ENCODE assay signal across 12 mouse cellular contexts in the genomic region with DNA sequence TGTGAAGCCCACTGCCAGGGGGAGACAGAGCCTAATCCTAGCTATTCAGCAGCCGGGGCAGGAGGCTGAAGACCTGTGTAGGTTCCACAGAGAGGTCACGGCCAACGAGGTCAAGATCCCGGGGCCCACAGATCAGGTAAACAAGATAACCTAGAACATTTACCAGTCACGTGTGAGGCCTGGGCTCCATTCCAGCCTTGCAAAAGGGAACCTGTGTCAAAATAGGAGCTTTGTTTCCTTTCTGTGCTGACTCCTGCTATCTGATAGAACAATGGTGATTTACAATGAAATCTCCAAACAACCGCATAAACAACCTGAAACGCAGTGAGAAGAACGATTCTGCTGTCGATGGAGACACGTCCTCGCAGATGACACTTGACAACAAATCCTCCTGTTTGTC. TPM values are rescaled to one million over a fixed set of nuclear protein-coding genes. Genes with fewer than 3 reads are reported as not detected.
A peak's percentile ranks its signal among the peaks of the same experiment; 100 is the strongest.
DNase-seq lines count a peak whose midpoint lies in the region; ATAC-seq lines count a peak whose summit lies in the region.
"Had no signal": no experiment of that assay in that cellular context is flagged by ENCODE, and none has a peak within 500 bp of the region (broad histone marks: within the 10 kb centered on the region; RNA-seq: fewer than 3 reads in every experiment).

No protein-coding gene starts in this region.

- H3K36me3 ChIP-seq in kidney, embryonic 15.5 days: no peaks in the 10 kb centered on the region
- no peaks in the 10 kb centered on the region for H3K36me3 ChIP-seq in forebrain, embryonic 14.5 days (ENCODE audit: control insufficient read depth, insufficient read depth, low read length)
- no peaks in the 10 kb centered on the region for H3K36me3 ChIP-seq in midbrain, embryonic 15.5 days (replicated peaks)
- H3K36me3 ChIP-seq: G1E had no signal

- H3K4me1 ChIP-seq in kidney, embryonic 15.5 days: peaks cover 17% of the 10 kb centered on the region
- H3K4me1 ChIP-seq in forebrain, embryonic 14.5 days (ENCODE audit: control insufficient read depth, insufficient read depth, low read length): no peaks in the 10 kb centered on the region
- H3K4me1 ChIP-seq in midbrain, embryonic 15.5 days: no peaks in the 10 kb centered on the region

- H3K4me2 ChIP-seq in kidney, embryonic 15.5 days: no peak overlapping the region
- H3K4me2 ChIP-seq in forebrain, embryonic 14.5 days (ENCODE audit: low read length): no peak overlapping the region
- no peak overlapping the region for H3K4me2 ChIP-seq in midbrain, embryonic 15.5 days

- no peaks in the 10 kb centered on the region for H3K27me3 ChIP-seq in kidney, embryonic 15.5 days
- H3K27me3 ChIP-seq in forebrain, embryonic 14.5 days (replicated peaks; ENCODE audit: control insufficient read depth, insufficient read depth, low read length): no peaks in the 10 kb centered on the region
- no peaks in the 10 kb centered on the region for H3K27me3 ChIP-seq in midbrain, embryonic 15.5 days (replicated peaks)

- no peaks in the 10 kb centered on the region for H3K9me3 ChIP-seq in kidney, embryonic 15.5 days (replicated peaks)
- no peaks in the 10 kb centered on the region for H3K9me3 ChIP-seq in forebrain, embryonic 14.5 days (replicated peaks; ENCODE audit: control insufficient read depth, low read length)
- H3K9me3 ChIP-seq in midbrain, embryonic 15.5 days: no peaks in the 10 kb centered on the region
- H3K9me3 ChIP-seq: G1E had no signal

- WGBS in kidney, embryonic 15.5 days: 37% methylated on average over 11 of the region's 11 CpGs
- 61% methylated on average over 11 of the region's 11 CpGs for WGBS in forebrain, embryonic 14.5 days
- WGBS in midbrain, embryonic 15.5 days: 70% methylated on average over 11 of the region's 11 CpGs

- peak; percentile 67 for DNase-seq in adipocyte (ENCODE audit: low spot score)
- peak; percentile 52 for DNase-seq in fat pad, adult 2 months (ENCODE audit: extremely low read depth, low read depth, low spot score)
- peak; percentile 44 to 59 for DNase-seq in lung, postnatal 4 days
- no peak for DNase-seq in forebrain, embryonic 14.5 days (ENCODE audit: low spot score)
- no peak for DNase-seq in frontal cortex, postnatal 10 days (ENCODE audit: low spot score in 2 of 2)
- no peak for DNase-seq in gastrocnemius, postnatal 4 days (ENCODE audit: low spot score in 2 of 2)
- DNase-seq: thymus, adult 18-20 months had no signal

- 0 out of 2 replicates have a peak overlapping the region, but pooled peaks have one; percentile 32 for H3K27ac ChIP-seq in kidney, embryonic 15.5 days
- no peak overlapping the region for H3K27ac ChIP-seq in forebrain, embryonic 14.5 days (ENCODE audit: low read depth, low read length)
- H3K27ac ChIP-seq in midbrain, embryonic 15.5 days: no peak overlapping the region

- H3K4me3 ChIP-seq in kidney, embryonic 15.5 days (replicated peaks): no peak overlapping the region
- H3K4me3 ChIP-seq in forebrain, embryonic 14.5 days (ENCODE audit: low read depth, low read length): no peak overlapping the region
- H3K4me3 ChIP-seq in midbrain, embryonic 15.5 days: no peak overlapping the region
- H3K4me3 ChIP-seq: erythroblast, embryonic 14.5 days had no signal

- no peak overlapping the region for H3K9ac ChIP-seq in kidney, embryonic 15.5 days
- no peak overlapping the region for H3K9ac ChIP-seq in forebrain, embryonic 14.5 days (ENCODE audit: low read length)
- no peak overlapping the region for H3K9ac ChIP-seq in midbrain, embryonic 15.5 days

- ATAC-seq in kidney, embryonic 15.5 days (replicated peaks; ENCODE audit: low FRiP score): no peak
- ATAC-seq in forebrain, embryonic 14.5 days: no peak
- no peak for ATAC-seq in midbrain, embryonic 15.5 days (replicated peaks)

RNA-seq across cellular contexts. Expression of a gene that starts 0.4 kb away (rescaled TPM):
- 6.8 and 6.9 TPM in 2 replicates for polyA plus RNA-seq in kidney, embryonic 15.5 days (2015; fragmentation: Nextera tagmentation; extraction: Ambion mirVana)
- polyA plus RNA-seq in forebrain, embryonic 14.5 days (2014; fragmentation: Nextera tagmentation; extraction: Ambion mirVana): 0.36 and 0.37 TPM in 2 replicates
- polyA plus RNA-seq in midbrain, embryonic 15.5 days (2015; fragmentation: Nextera tagmentation; extraction: Ambion mirVana): 0.98 and 1.3 TPM in 2 replicates
- under 1 TPM; 0.54 to 0.69 TPM for total RNA-seq in gastrocnemius, postnatal 4 days (2021)
- polyA plus RNA-seq: erythroblast, embryonic 14.5 days; G1E had no signal

RNA-seq across cellular contexts. Expression of a gene that starts 36.3 kb away (rescaled TPM):
- 4.0 and 4.4 TPM in 2 replicates for polyA plus RNA-seq in kidney, embryonic 15.5 days (2015; fragmentation: Nextera tagmentation; extraction: Ambion mirVana)
- 0.85 and 1.1 TPM in 2 replicates for polyA plus RNA-seq in forebrain, embryonic 14.5 days (2014; fragmentation: Nextera tagmentation; extraction: Ambion mirVana)
- polyA plus RNA-seq in midbrain, embryonic 15.5 days (2015; fragmentation: Nextera tagmentation; extraction: Ambion mirVana): 1.1 and 1.3 TPM in 2 replicates
- 1 to 10 TPM; 2.0 to 3.0 TPM for total RNA-seq in gastrocnemius, postnatal 4 days (2021)
- total RNA-seq: G1E had no signal
- polyA plus RNA-seq: erythroblast, embryonic 14.5 days; G1E had no signal

RNA-seq across cellular contexts. Expression of a gene that starts 36.4 kb away (rescaled TPM):
- polyA plus RNA-seq in kidney, embryonic 15.5 days (2015; fragmentation: Nextera tagmentation; extraction: Ambion mirVana): 124 and 125 TPM in 2 replicates
- polyA plus RNA-seq in forebrain, embryonic 14.5 days (2014; fragmentation: Nextera tagmentation; extraction: Ambion mirVana): 81.2 and 90.8 TPM in 2 replicates
- polyA plus RNA-seq in midbrain, embryonic 15.5 days (2015; fragmentation: Nextera tagmentation; extraction: Ambion mirVana): 167 and 175 TPM in 2 replicates
- 10 to 100 TPM; 27.7 to 35.1 TPM for total RNA-seq in gastrocnemius, postnatal 4 days (2021)

RNA-seq across cellular contexts. Expression of a gene that starts 39.0 kb away (rescaled TPM):
- polyA plus RNA-seq in kidney, embryonic 15.5 days (2015; fragmentation: Nextera tagmentation; extraction: Ambion mirVana): 0.10 TPM in 1 of 2 replicates, not detected in the other
- 0.22 and 0.97 TPM in 2 replicates for polyA plus RNA-seq in forebrain, embryonic 14.5 days (2014; fragmentation: Nextera tagmentation; extraction: Ambion mirVana)
- polyA plus RNA-seq in midbrain, embryonic 15.5 days (2015; fragmentation: Nextera tagmentation; extraction: Ambion mirVana): 2.2 and 2.6 TPM in 2 replicates
- not detected for total RNA-seq in gastrocnemius, postnatal 4 days (2021)
- total RNA-seq: G1E had no signal
- polyA plus RNA-seq: erythroblast, embryonic 14.5 days; G1E; lung, embryonic 16.5 days had no signal

Comparison
In these comparisons a context has a peak if more than half of its experiments do, and no peak if none do; other contexts are left out.
1. DNase-seq: peak in adipocyte (single experiment), fat pad, adult 2 months (single experiment) and lung, postnatal 4 days (2 of 2); none in forebrain, embryonic 14.5 days (single experiment), frontal cortex, postnatal 10 days (0 of 2) and gastrocnemius, postnatal 4 days (0 of 2).